Mouse (Mus musculus) liver, embryonic 14.5 days (tissue): ENCODE measurements at regions not wholly inside any gene's neighbourhood (a gene's known extent, or its start where the extent isn't known, plus 50 kb on each side); places are given as distances from the start of the nearest gene placed in this dataset.

Experiments used
- CTCF ChIP-seq: IDR thresholded peaks from 2 replicates; pipeline ENCODE4 v1.5.1; 2016; ENCODE audit warnings: antibody characterized with exemption, low read depth, control low read depth
- EP300 ChIP-seq: IDR thresholded peaks from 2 replicates; pipeline ENCODE4 v1.6.1; 2016; ENCODE audit warnings: antibody characterized with exemption, low read depth

DNA sequence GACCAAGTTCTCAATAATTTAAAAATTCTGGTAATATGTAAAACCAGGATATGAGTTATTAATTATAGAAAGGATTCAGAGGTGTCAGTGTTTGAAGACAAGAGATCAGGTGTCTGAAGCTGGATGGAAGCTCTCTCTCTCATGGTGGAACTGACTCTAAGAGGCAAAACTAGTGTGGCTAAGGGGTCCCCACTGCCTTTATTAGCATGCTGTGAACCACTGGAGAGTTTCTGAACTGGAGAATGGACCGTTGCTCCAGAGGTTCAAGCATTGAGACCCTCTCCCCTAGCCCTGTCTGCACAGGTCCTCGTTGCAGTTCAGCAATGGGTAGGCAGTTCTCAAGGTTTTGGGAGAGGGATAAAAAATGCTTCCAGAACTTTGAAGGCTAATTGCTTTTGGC, 191.4 kb upstream of the Gm5148 start:
- no peak for TF ChIP-seq EP300
- no peak for TF ChIP-seq CTCF
